In the genomic region with DNA sequence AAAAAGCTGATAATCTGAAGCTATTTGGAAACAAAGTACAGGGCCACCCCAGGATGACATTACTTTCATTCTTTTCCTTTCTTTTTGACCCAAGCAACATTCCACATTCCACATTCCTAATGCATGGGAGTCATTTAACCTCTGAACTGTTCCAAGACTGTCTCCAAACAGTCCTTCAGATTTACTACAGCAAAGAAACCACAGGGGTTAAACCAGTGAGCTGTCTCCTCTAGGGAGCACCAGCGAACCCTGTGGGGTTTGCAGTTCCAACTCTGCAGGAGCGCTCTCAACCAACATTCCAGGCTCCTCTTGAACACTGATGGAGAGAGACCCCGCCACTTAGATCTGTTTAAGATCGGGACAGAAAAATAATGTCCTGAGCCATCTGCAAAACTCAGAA, we compare ENCODE assay signal across 23 mouse cellular contexts. TPM values are rescaled to one million over a fixed set of nuclear protein-coding genes. Genes with fewer than 3 reads are reported as not detected.
DNase-seq lines count a peak whose midpoint lies in the region; ATAC-seq and TF ChIP-seq lines count a peak whose summit lies in the region.
"Had no signal": no experiment of that assay in that cellular context is flagged by ENCODE, and none has a peak within 500 bp of the region (broad histone marks: within the 10 kb centered on the region; RNA-seq: fewer than 3 reads in every experiment).

No protein-coding gene starts in this region.

- H3K27ac ChIP-seq in kidney, adult 2 months (ENCODE audit: insufficient read depth, low read depth, low read length), result 0 out of 2 replicates have a peak overlapping the region, but pooled peaks have one; percentile 44
- H3K27ac ChIP-seq in lung, embryonic 16.5 days (ENCODE audit: low read length), result no peak overlapping the region
- H3K27ac ChIP-seq: left cerebral cortex, adult 2 months; macrophage; midbrain, embryonic 12.5 days; neural tube, embryonic 13.5 days had no signal

- TF ChIP-seq CTCF in kidney, adult 2 months (conservative IDR thresholded peaks at IDR 0.05; ENCODE audit: insufficient read depth, insufficient read length, low read depth, low read length), result no peak

- no peaks in the 10 kb centered on the region for H3K9me3 ChIP-seq in lung, embryonic 16.5 days (ENCODE audit: control insufficient read depth, low read length)
- H3K9me3 ChIP-seq: midbrain, embryonic 12.5 days; neural tube, embryonic 13.5 days had no signal

- H3K27me3 ChIP-seq in kidney, adult 2 months (replicated peaks; ENCODE audit: control insufficient read depth, insufficient read depth, low read length), result no peaks in the 10 kb centered on the region
- H3K27me3 ChIP-seq in lung, embryonic 16.5 days (ENCODE audit: control insufficient read depth, insufficient read depth, low read depth, low read length), result no peaks in the 10 kb centered on the region
- H3K27me3 ChIP-seq: midbrain, embryonic 12.5 days; neural tube, embryonic 13.5 days had no signal

- peak; percentile 65; the same call in 1 of the 2 replicates for ATAC-seq in lung, embryonic 16.5 days (ENCODE audit: low read depth)
- no peak for ATAC-seq in activated CD4-positive, CD25-positive, alpha-beta regulatory T cell, adult 4 months
- ATAC-seq: forebrain, embryonic 14.5 days; hindbrain, embryonic 16.5 days; intestine, embryonic 16.5 days had no signal

- WGBS in kidney, adult 2 months, result 26% methylated on average over 4 of the region's 4 CpGs
- 34% methylated on average over 4 of the region's 4 CpGs for WGBS in lung, embryonic 16.5 days

- H3K4me2 ChIP-seq in lung, embryonic 16.5 days (ENCODE audit: low read depth, low read length), result no peak overlapping the region
- H3K4me2 ChIP-seq: midbrain, embryonic 12.5 days; neural tube, embryonic 13.5 days had no signal

- peak; percentile 55 for DNase-seq in kidney, adult 2 months
- DNase-seq in kidney, adult 11 months, result no peak
- DNase-seq in lung, adult 18-20 months, result no peak
- DNase-seq in R1 (ENCODE audit: low read depth, low spot score), result peak; percentile 75
- DNase-seq in neural tube, embryonic 10.5 days (ENCODE audit: extremely low spot score, low spot score), result no peak
- DNase-seq: adrenal gland, postnatal 36 days; B cell, adult 2 months; cerebellum, adult 11-12 months; cerebellum, postnatal 25 days; gastrocnemius, postnatal 25 days; left cerebral cortex, postnatal 4 days; liver; thymus, postnatal 25 days had no signal

- H3K9ac ChIP-seq in lung, embryonic 16.5 days (ENCODE audit: low read length), result no peak overlapping the region
- H3K9ac ChIP-seq: midbrain, embryonic 12.5 days; neural tube, embryonic 13.5 days had no signal

- H3K4me1 ChIP-seq in kidney, adult 2 months (ENCODE audit: control insufficient read depth, insufficient read depth, low read length), result peaks cover 18% of the 10 kb centered on the region
- H3K4me1 ChIP-seq in lung, embryonic 16.5 days (replicated peaks; ENCODE audit: control insufficient read depth, insufficient read depth, low read length), result no peaks in the 10 kb centered on the region
- H3K4me1 ChIP-seq: midbrain, embryonic 12.5 days; neural tube, embryonic 13.5 days had no signal

- no peak for TF ChIP-seq POLR2A in kidney, adult 2 months (IDR thresholded peaks at IDR 0.05; ENCODE audit: low read depth, low read length)

- H3K4me3 ChIP-seq in kidney, adult 2 months (ENCODE audit: insufficient read depth, low read depth, low read length), result no peak overlapping the region
- H3K4me3 ChIP-seq in lung, embryonic 16.5 days (ENCODE audit: low read length), result no peak overlapping the region
- H3K4me3 ChIP-seq: erythroblast, embryonic 14.5 days; left cerebral cortex, adult 2 months; midbrain, embryonic 12.5 days; neural tube, embryonic 13.5 days had no signal

- H3K36me3 ChIP-seq in kidney, adult 2 months (ENCODE audit: control insufficient read depth, insufficient read depth, low read length), result no peaks in the 10 kb centered on the region
- no peaks in the 10 kb centered on the region for H3K36me3 ChIP-seq in lung, embryonic 16.5 days (ENCODE audit: control insufficient read depth, insufficient read depth, low read length)
- H3K36me3 ChIP-seq: midbrain, embryonic 12.5 days; neural tube, embryonic 13.5 days had no signal

RNA-seq across cellular contexts. Expression of gene Glis3, which starts 33.6 kb away (rescaled TPM):
- 23.7 and 28.7 TPM in 2 replicates for polyA plus RNA-seq in kidney, adult 2 months (2012; rRNA removed)
- polyA plus RNA-seq in lung, embryonic 16.5 days (2015; fragmentation: Nextera tagmentation; extraction: Ambion mirVana), result 3.3 and 4.5 TPM in 2 replicates
- polyA plus RNA-seq in activated CD4-positive, CD25-positive, alpha-beta regulatory T cell, adult 4 months (2017; shearing (Covaris generic)), result 1 to 10 TPM in 1 of 2 experiments, under 1 TPM in 1; 0.13 to 1.3 TPM

Comparison
In these comparisons a context has a peak if more than half of its experiments do, and no peak if none do; other contexts are left out.
1. DNase-seq: peak in kidney, adult 2 months (single experiment) and R1 (single experiment); none in kidney, adult 11 months (single experiment), lung, adult 18-20 months (0 of 2) and neural tube, embryonic 10.5 days (single experiment).